Mouse (Mus musculus): ENCODE measurements at regions not wholly inside any gene's neighbourhood (a gene's known extent, or its start where the extent isn't known, plus 50 kb on each side); places are given as distances from the start of the nearest gene placed in this dataset.

- no peak for DNase-seq (ENCODE audit: low spot score in 2 of 2)
Observed at GRCm38 (mm10) chr4:153227680-153228420, 254.8 kb downstream of the Ajap1 start.

GRCm38 (mm10) chr4:153224618-153225177 is 257.9 kb downstream of the Ajap1 start:
- no peak for DNase-seq (ENCODE audit: low spot score in 2 of 2)

- no peak for DNase-seq (ENCODE audit: low spot score in 2 of 2)
Observed at GRCm38 (mm10) chr4:153223019-153223418, 259.6 kb downstream of the Ajap1 start.

- no peak for DNase-seq (ENCODE audit: low spot score in 2 of 2)
Observed at GRCm38 (mm10) chr4:153220485-153220884, 262.1 kb downstream of the Ajap1 start.

- DNase-seq (ENCODE audit: low spot score in 2 of 2): no peak
Observed at GRCm38 (mm10) chr4:153220074-153220473, 262.5 kb downstream of the Ajap1 start.

GRCm38 (mm10) chr4:153217541-153217980 is 265.1 kb downstream of the Ajap1 start:
- DNase-seq (ENCODE audit: low spot score in 2 of 2): no peak

GRCm38 (mm10) chr4:153212095-153212494 is 270.5 kb downstream of the Ajap1 start:
- no peak for DNase-seq (ENCODE audit: low spot score in 2 of 2)

GRCm38 (mm10) chr4:153208822-153209221 is 273.8 kb downstream of the Ajap1 start:
- no peak for DNase-seq (ENCODE audit: low spot score in 2 of 2)

- DNase-seq (ENCODE audit: low spot score in 2 of 2): no peak
Observed at GRCm38 (mm10) chr4:153208215-153208614, 274.4 kb downstream of the Ajap1 start.

- DNase-seq (ENCODE audit: low spot score in 2 of 2): no peak
Observed at GRCm38 (mm10) chr4:153207578-153208102, 275.0 kb downstream of the Ajap1 start.

GRCm38 (mm10) chr4:153206789-153207457 is 275.7 kb downstream of the Ajap1 start:
- DNase-seq (ENCODE audit: low spot score in 2 of 2): no peak

- DNase-seq (ENCODE audit: low spot score in 2 of 2): no peak
Observed at GRCm38 (mm10) chr4:153204764-153205163, 277.8 kb downstream of the Ajap1 start.

- DNase-seq (ENCODE audit: low spot score in 2 of 2): no peak
Observed at GRCm38 (mm10) chr4:153200799-153201770, 281.5 kb downstream of the Ajap1 start.

GRCm38 (mm10) chr4:153189485-153189884 is 293.1 kb downstream of the Ajap1 start:
- no peak for DNase-seq (ENCODE audit: low spot score in 2 of 2)

- peak in 1 of 2 experiments; percentile 45 for DNase-seq (ENCODE audit: low spot score in 2 of 2)
Observed at GRCm38 (mm10) chr4:153188504-153189031, 294.0 kb downstream of the Ajap1 start.

GRCm38 (mm10) chr4:153187959-153188503 is 294.6 kb downstream of the Ajap1 start:
- no peak for DNase-seq (ENCODE audit: low spot score in 2 of 2)

GRCm38 (mm10) chr4:153177496-153177895 is 305.1 kb downstream of the Ajap1 start:
- DNase-seq (ENCODE audit: low spot score in 2 of 2): no peak

GRCm38 (mm10) chr4:153175660-153176059 is 307.0 kb downstream of the Ajap1 start:
- peak in 1 of 2 experiments; percentile 55 for DNase-seq (ENCODE audit: low spot score in 2 of 2)

- DNase-seq (ENCODE audit: low spot score in 2 of 2): no peak
Observed at GRCm38 (mm10) chr4:153175077-153175476, 307.5 kb downstream of the Ajap1 start.

- no peak for DNase-seq (ENCODE audit: low spot score in 2 of 2)
Observed at GRCm38 (mm10) chr4:153169991-153170390, 312.6 kb downstream of the Ajap1 start.

- no peak for DNase-seq (ENCODE audit: low spot score in 2 of 2)
Observed at GRCm38 (mm10) chr4:153164810-153165209, 317.8 kb downstream of the Ajap1 start.

Measured in cerebellum, postnatal 4 days (tissue).